Mouse (Mus musculus) liver, embryonic 16.5 days (tissue): ENCODE data around the gene Fastk. TPM values are rescaled to one million over a fixed set of nuclear protein-coding genes. Genes with fewer than 3 reads are reported as not detected.

Experiments used
- ATAC-seq: fragments of 200-750 bp; cut with Nextera tagmentation; 2 replicates; pipeline ENCODE4 v1.8.0; 2017; ENCODE audit warnings: low read depth, mild to moderate bottlenecking, moderate number of reproducible peaks, moderate library complexity
- H3K27ac ChIP-seq: fragments of 300-500 bp; sonication (generic); 2 replicates; pipeline ENCODE4 v1.5.1; 2014; ENCODE audit warnings: mild to moderate bottlenecking, low read length
- H3K27me3 ChIP-seq: fragments of 300-500 bp; sonication (generic); 2 replicates; pipeline ENCODE4 v1.6.1; 2014; ENCODE audit warnings: low read depth, low read length, mixed read lengths; ENCODE audit not compliant: control insufficient read depth, insufficient read depth
- H3K36me3 ChIP-seq: fragments of 300-500 bp; sonication (generic); 2 replicates; pipeline ENCODE4 v1.6.1; 2014; ENCODE audit warnings: mild to moderate bottlenecking; ENCODE audit not compliant: control insufficient read depth, insufficient read depth
- H3K4me1 ChIP-seq: fragments of 300-500 bp; sonication (generic); 2 replicates; pipeline ENCODE4 v1.6.1; 2014; ENCODE audit warnings: low read depth, low read length, mixed read lengths; ENCODE audit not compliant: control insufficient read depth
- H3K4me2 ChIP-seq: fragments of 300-500 bp; sonication (generic); 2 replicates; pipeline ENCODE4 v1.6.1; 2014; ENCODE audit warnings: low read depth, low read length, mixed read lengths
- H3K4me3 ChIP-seq: fragments of 300-500 bp; sonication (generic); 2 replicates; pipeline ENCODE4 v1.5.1; 2014; ENCODE audit warnings: low read depth, mild to moderate bottlenecking, low read length
- H3K9ac ChIP-seq: fragments of 300-500 bp; sonication (generic); 2 replicates; pipeline ENCODE4 v1.6.1; 2014; ENCODE audit warnings: low read depth, low read length
- H3K9me3 ChIP-seq: fragments of 300-500 bp; sonication (generic); replicated peaks from 2 replicates; pipeline ENCODE4 v1.6.1; 2016; ENCODE audit warnings: low read length; ENCODE audit not compliant: control insufficient read depth
- WGBS: fragments of 180-500 bp; shearing (Covaris S2); extraction: QIAGEN DNeasy Blood & Tissue Kit; methylation state at CpG from one replicate; pipeline ENCODE4 v1.1.7; 2014; ENCODE audit not compliant: insufficient replicate concordance; 5-methylcytosine and 5-hydroxymethylcytosine counted together
- polyA plus RNA-seq: library from polyadenylated mRNA; unstranded; fragments of >200 nt; fragmentation: Nextera tagmentation; extraction: Ambion mirVana; gene quantifications from 2 replicates; pipeline ENCODE4 v1.2.1, GENCODE M21; 2015

Gene Fastk
- polyA plus RNA-seq, 1 experiment from 2014 or later, result 53.4 TPM

DNA sequence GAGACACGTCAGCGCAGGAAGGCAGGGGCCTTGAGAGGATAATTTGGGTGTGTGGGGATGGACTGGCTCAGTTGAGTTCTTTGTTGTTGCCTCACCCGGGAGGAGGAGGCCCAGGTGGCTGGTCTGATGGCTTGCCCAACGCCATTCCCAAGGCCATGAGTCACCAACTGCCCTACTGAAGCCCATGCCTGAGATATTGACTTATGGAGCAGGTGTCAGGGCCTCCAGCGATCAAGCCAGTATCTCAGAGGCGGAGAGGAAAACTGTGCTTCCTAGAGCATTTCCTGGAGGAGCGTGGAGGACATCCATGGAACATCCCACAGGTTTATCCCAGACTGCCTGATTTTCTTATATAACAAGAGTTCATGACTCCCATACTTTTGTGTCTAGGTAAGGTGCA, 52.4 kb downstream of the Fastk start:
- Histone ChIP-seq H3K4me1 (peaks cover 19% of the 10 kb centered on the region), H3K9me3 (no peaks in the 10 kb centered on the region), H3K27me3 (peaks cover 8% of the 10 kb centered on the region), H3K27ac (no peak overlapping the region), H3K36me3 (no peaks in the 10 kb centered on the region), H3K4me3 (no peak overlapping the region), H3K4me2 (no peak overlapping the region), H3K9ac (no peak overlapping the region)
- WGBS, result 62% methylated on average over 7 of the region's 7 CpGs
- no peak for ATAC-seq

DNA sequence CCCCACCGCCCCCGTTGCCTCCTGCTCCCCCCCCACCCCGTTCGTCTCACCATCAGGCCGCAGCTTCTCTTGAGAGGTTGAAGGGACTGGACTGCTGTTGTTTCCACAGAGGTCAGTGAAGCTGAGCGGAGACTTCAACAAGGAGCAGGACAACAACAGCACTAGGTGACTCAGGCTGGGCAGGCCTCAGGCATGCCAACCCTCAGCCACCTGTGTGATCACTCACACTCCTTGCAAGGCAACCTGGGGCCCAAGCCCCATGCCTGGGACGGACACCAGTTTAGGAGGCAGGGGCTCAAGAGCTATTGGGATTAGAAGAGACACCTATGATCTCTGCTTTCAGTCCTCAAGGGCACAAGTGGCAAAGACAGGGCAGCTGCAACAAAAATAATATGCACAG, 53.2 kb downstream of the Fastk start, which contains the start of gene Atg9b:
Gene Atg9b, minus strand, starts transcription at position 280 of the 400 bp plus-strand sequence.
- no peak within 1 kb of the TSS for H3K4me2 ChIP-seq
- no peak within 1 kb of the TSS for H3K9ac ChIP-seq
- peaks cover 16% of the 10 kb centered on the region for H3K27me3 ChIP-seq
- peaks cover 23% of the 10 kb centered on the region for H3K4me1 ChIP-seq
- ATAC-seq, result no peak
- H3K36me3 ChIP-seq, result no peaks in the 10 kb centered on the region
- H3K27ac ChIP-seq, result no peak within 1 kb of the TSS
- H3K9me3 ChIP-seq, result no peaks in the 10 kb centered on the region
- no peak within 1 kb of the TSS for H3K4me3 ChIP-seq
- WGBS, result 79% methylated on average over 7 of the region's 7 CpGs

DNA sequence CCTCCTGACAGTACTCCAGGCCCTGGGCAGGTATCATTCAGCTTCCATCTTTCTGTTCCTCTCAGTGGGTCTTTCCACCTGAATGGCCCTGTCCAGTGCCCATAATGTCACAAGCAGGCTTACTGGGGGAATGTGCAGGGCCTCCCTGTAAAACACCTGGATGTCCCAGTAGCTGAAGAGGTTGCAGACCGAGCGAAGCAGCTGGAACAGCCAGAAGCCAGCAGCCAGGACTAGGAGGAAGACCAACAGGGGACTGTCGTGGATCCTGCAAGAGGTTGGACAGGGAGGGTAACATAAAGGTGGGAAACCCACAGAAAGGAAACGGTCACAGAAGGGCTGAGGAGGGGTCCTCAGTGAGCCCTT, 55.4 kb downstream of the Fastk start:
- whole genome bisulfite sequencing, result 63% methylated on average over 4 of the region's 4 CpGs
- peaks cover 25% of the 10 kb centered on the region for H3K27me3 ChIP-seq
- H3K36me3 ChIP-seq, result no peaks in the 10 kb centered on the region
- H3K27ac ChIP-seq, result no peak overlapping the region
- H3K4me2 ChIP-seq, result no peak overlapping the region
- ATAC-seq, result no peak
- H3K4me1 ChIP-seq, result peaks cover 20% of the 10 kb centered on the region
- no peaks in the 10 kb centered on the region for H3K9me3 ChIP-seq
- no peak overlapping the region for H3K4me3 ChIP-seq
- H3K9ac ChIP-seq, result no peak overlapping the region

DNA sequence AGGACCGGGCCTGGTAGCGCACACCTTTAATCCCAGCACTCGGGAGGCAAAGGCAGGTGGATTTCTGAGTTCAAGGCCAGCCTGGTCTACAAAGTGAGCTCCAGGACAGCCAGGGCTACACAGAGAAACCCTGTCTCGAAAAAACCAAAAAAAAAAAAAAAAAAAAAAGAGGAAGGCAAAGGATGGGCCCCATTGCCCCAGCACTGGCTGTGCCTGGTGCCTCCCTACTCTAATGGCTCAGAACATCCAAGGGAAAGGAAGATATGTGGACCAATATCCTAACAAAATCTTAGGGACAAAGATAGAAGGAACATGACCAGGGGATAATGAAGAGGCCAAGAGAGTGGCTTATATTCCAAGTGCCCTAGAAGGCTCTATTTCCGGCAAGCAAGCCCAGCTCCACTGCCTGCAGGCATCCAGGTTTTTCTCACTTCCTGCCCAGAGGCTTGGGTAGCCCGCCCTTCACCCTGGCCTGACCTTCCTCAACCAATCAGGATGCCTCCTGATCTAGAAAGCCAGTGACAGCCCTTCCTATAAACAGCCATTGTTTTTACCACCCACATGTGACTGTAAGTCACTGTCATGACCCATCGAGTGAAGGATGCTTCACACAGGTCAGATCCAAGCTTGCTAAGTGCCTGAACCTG, 56.0 kb downstream of the Fastk start:
- ATAC-seq, result no peak
- Histone ChIP-seq H3K27ac (no peak overlapping the region), H3K4me3 (no peak overlapping the region), H3K4me2 (no peak overlapping the region), H3K9ac (no peak overlapping the region), H3K9me3 (no peaks in the 10 kb centered on the region), H3K4me1 (peaks cover 22% of the 10 kb centered on the region), H3K27me3 (peaks cover 25% of the 10 kb centered on the region), H3K36me3 (no peaks in the 10 kb centered on the region)
- WGBS, result 44% methylated on average over 6 of the region's 7 CpGs

Other genes with a start within 250 kb of the Fastk start
- 0.20 and 0.27 TPM in 2 replicates for gene Kcnh2, start 93.7 kb downstream of the Fastk start, polyA plus RNA-seq
- gene Nos3, start 80.5 kb downstream of the Fastk start, polyA plus RNA-seq, result 2.0 and 2.2 TPM in 2 replicates
- gene Atg9b, start 53.1 kb downstream of the Fastk start, polyA plus RNA-seq, result 1.8 and 2.9 TPM in 2 replicates
- gene Abcb8, start 51.6 kb downstream of the Fastk start, polyA plus RNA-seq, result 29.6 TPM in 2 replicates
- gene Asic3, start 31.9 kb downstream of the Fastk start, polyA plus RNA-seq, result not detected in 2 replicates
- 8.8 and 10.9 TPM in 2 replicates for gene Cdk5, start 21.8 kb downstream of the Fastk start, polyA plus RNA-seq
- 9.5 and 12.6 TPM in 2 replicates for gene Slc4a2, start 21.4 kb downstream of the Fastk start, polyA plus RNA-seq
- gene Tmub1, start 2.6 kb upstream of the Fastk start, polyA plus RNA-seq, result 5.5 and 6.1 TPM in 2 replicates
- 4.4 and 5.0 TPM in 2 replicates for gene Agap3, start 6.9 kb upstream of the Fastk start, polyA plus RNA-seq
- gene Gbx1, start 81.9 kb upstream of the Fastk start, polyA plus RNA-seq, result not detected in 2 replicates
- gene Asb10, start 95.7 kb upstream of the Fastk start, polyA plus RNA-seq, result 0.07 TPM in 1 of 2 replicates, not detected in the other
- gene 4931409K22Rik, start 111.5 kb upstream of the Fastk start, polyA plus RNA-seq, result not detected in 2 replicates
- 36.2 and 36.9 TPM in 2 replicates for gene Abcf2, start 132.2 kb upstream of the Fastk start, polyA plus RNA-seq
- 10.7 and 11.3 TPM in 2 replicates for gene Chpf2, start 141.5 kb upstream of the Fastk start, polyA plus RNA-seq
- 0.55 and 1.3 TPM in 2 replicates for gene Smarcd3, start 179.1 kb upstream of the Fastk start, polyA plus RNA-seq
- gene Nub1, start 240.2 kb upstream of the Fastk start, polyA plus RNA-seq, result 12.0 and 13.6 TPM in 2 replicates